Mouse (Mus musculus) C2C12 (cell line): ENCODE results near the gene Slco1a1. TPM values are rescaled to one million over a fixed set of nuclear protein-coding genes. Genes with fewer than 3 reads are reported as not detected.

ENCODE experiments used
- H3K27me3 ChIP-seq: one replicate; pipeline ENCODE4 v1.6.1; 2011; ENCODE audit not compliant: control insufficient read depth, insufficient read depth, insufficient read length
- H3K36me3 ChIP-seq: one replicate; pipeline ENCODE4 v1.6.1; 2011; ENCODE audit not compliant: control insufficient read depth, insufficient read depth
- H3K4me3 ChIP-seq: one replicate; pipeline ENCODE4 v1.5.1; 2011; ENCODE audit warnings: mild to moderate bottlenecking, control low read depth; ENCODE audit not compliant: poor library complexity, insufficient read depth, severe bottlenecking
- H3K79me2 ChIP-seq: one replicate; pipeline ENCODE4 v1.6.1; 2011; ENCODE audit not compliant: control insufficient read depth, insufficient read depth
- H3K79me3 ChIP-seq: one replicate; pipeline ENCODE4 v1.6.1; 2011; ENCODE audit warnings: low read depth, control low read depth
- H3ac ChIP-seq: one replicate; pipeline ENCODE3; 2011; ENCODE audit warnings: low read depth; ENCODE audit not compliant: control insufficient read depth, insufficient read length
- CEBPB ChIP-seq: IDR thresholded peaks from one replicate; pipeline ENCODE4 v1.6.1; 2011; ENCODE audit warnings: low read depth, mild to moderate bottlenecking, control low read depth, moderate library complexity
- CTCF ChIP-seq: IDR thresholded peaks from one replicate; pipeline ENCODE4 v1.5.1; 2011; ENCODE audit not compliant: control insufficient read depth, insufficient read depth, insufficient read length
- FOSL1 ChIP-seq: IDR thresholded peaks from one replicate; pipeline ENCODE4 v1.8.0; 2011; ENCODE audit warnings: mild to moderate bottlenecking, low read length; ENCODE audit not compliant: poor library complexity, insufficient read depth, severe bottlenecking
- MAX ChIP-seq: IDR thresholded peaks from one replicate; pipeline ENCODE4 v1.6.1; 2011; ENCODE audit warnings: mild to moderate bottlenecking, control low read depth
- MYOD1 ChIP-seq: IDR thresholded peaks from one replicate; pipeline ENCODE4 v1.6.1; 2011; ENCODE audit warnings: low read depth; ENCODE audit not compliant: control insufficient read depth, insufficient read length
- MYOG ChIP-seq: IDR thresholded peaks from one replicate; pipeline ENCODE4 v1.6.1; 2011; ENCODE audit not compliant: control insufficient read depth, insufficient read length; ENCODE audit errors: extremely low read depth
- USF1 ChIP-seq: IDR thresholded peaks from one replicate; pipeline ENCODE4 v1.6.1; 2011; ENCODE audit warnings: low read depth, mild to moderate bottlenecking, control low read depth, moderate library complexity
- long read RNA-seq, 2 experiments: library from polyadenylated mRNA; unstranded; transcript quantifications; one replicate each; pipeline ENCODE4 v2.0.0; 2019 to 2020
- polyA plus RNA-seq: library from polyadenylated mRNA; unstranded; fragments of >200 nt; fragmentation: generic; extraction: Trizol; gene quantifications from one replicate; pipeline ENCODE4 v1.2.1, GENCODE M21; 2012; ENCODE audit warnings: missing spikeins

The Slco1a1 gene
- polyA plus RNA-seq: not detected
- long read RNA-seq, experiment 1: 0 reads
- long read RNA-seq, experiment 2: 0 reads

DNA sequence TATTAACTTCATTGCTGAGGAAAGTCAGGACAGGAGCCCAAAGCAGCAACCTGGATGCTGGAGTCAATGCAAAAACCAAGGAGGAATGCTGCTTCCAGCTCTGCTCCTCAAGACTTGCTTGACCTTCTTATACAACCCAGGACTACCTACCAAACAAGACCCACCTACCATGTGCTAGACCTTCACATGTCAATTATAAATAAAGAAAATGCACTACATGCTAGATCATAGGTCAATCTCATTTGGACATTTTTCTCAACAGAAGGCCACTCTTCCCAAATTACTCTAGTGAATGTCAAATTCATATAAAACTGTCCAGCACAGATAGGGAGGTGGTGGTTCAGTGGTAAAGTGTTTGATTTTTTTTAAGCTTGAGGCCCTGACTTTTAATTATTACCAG, at the start of gene Slco1a1:
Gene Slco1a1, minus strand, starts transcription at position 101 of the 400 bp plus-strand sequence.
- Histone ChIP-seq H3K79me3 (no peaks in the 10 kb centered on the region), H3K36me3 (no peaks in the 10 kb centered on the region), H3K79me2 (no peaks in the 10 kb centered on the region), H3K4me3 (no peak within 1 kb of the TSS), H3ac (no peak within 1 kb of the TSS), H3K27me3 (no peaks in the 10 kb centered on the region)
- TF ChIP-seq USF1 (no peak), MAX (no peak), MYOD1 (no peak), CEBPB (no peak), CTCF (no peak), MYOG (no peak), FOSL1 (no peak)

DNA sequence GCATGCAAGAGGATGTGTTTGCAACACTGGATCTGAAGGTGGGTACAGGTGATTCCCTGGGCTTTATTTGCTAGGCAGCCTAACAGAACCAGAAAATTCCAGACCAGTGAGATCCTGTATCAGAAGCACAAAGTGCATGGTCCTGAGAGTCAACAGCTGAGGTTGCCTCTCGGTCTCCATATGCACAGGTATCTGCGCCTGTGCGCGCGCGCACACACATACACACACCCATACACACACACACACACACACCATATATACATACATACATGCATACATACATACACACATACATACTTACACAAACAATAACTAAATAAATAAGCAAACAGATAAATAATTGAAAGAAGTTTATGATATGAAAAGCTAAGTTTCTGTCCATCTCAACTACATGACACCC, 40.0 kb upstream of the Slco1a1 start:
- TF ChIP-seq MYOG (no peak), CTCF (no peak), USF1 (no peak), MYOD1 (no peak), CEBPB (no peak), MAX (no peak), FOSL1 (no peak)
- no peak overlapping the region for H3K4me3 ChIP-seq
- no peaks in the 10 kb centered on the region for H3K27me3 ChIP-seq
- H3K36me3 ChIP-seq: no peaks in the 10 kb centered on the region
- no peaks in the 10 kb centered on the region for H3K79me2 ChIP-seq
- H3K79me3 ChIP-seq: no peaks in the 10 kb centered on the region
- H3ac ChIP-seq: no peak overlapping the region

DNA sequence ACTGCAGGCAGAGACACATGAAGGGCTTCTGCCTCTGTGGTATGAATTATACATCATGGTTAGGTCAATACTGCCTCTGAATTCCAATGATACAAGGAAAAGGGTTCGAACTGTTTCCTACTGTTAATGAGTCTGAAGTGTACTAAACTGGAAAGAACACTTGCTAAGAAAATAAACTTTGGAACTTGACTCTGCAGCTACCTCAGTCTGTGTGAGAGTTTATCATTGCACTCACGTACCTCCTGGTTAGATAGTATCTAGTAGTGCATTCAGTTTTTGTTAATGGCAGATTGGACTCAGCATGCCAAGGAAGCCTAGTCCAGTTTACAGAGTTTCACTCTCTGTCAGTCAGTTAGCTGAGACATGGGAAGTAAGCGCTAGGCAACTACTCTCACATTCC, 37.9 kb upstream of the Slco1a1 start:
- H3ac ChIP-seq: no peak overlapping the region
- no peaks in the 10 kb centered on the region for H3K36me3 ChIP-seq
- TF ChIP-seq USF1 (no peak), FOSL1 (no peak), MYOG (no peak), CTCF (no peak), CEBPB (no peak), MYOD1 (no peak), MAX (no peak)
- H3K27me3 ChIP-seq: no peaks in the 10 kb centered on the region
- H3K79me2 ChIP-seq: no peaks in the 10 kb centered on the region
- H3K79me3 ChIP-seq: no peaks in the 10 kb centered on the region
- H3K4me3 ChIP-seq: no peak overlapping the region

DNA sequence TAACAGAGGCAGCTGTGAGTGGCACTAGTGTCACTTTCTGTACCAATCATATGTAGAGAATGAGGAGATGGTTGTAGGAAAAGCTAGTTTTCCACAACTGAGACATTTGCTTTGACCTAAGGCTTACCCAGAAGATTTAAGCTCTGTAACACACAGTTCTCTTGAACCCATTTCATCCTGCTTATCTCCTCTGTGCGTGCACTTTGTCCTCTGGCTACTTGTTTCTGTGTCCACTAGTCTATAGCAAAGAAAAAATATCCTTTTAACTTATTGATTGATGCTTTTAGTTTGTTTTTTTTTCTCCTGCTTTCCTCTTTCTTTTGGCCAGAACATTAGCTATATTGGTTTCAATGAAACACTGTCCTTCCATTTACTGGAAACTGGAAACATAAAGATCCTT, 15.7 kb upstream of the Slco1a1 start:
- no peak for TF ChIP-seq CEBPB
- H3K27me3 ChIP-seq: no peaks in the 10 kb centered on the region
- H3K79me3 ChIP-seq: no peaks in the 10 kb centered on the region
- H3K36me3 ChIP-seq: no peaks in the 10 kb centered on the region
- H3ac ChIP-seq: no peak overlapping the region
- no peak overlapping the region for H3K4me3 ChIP-seq
- H3K79me2 ChIP-seq: no peaks in the 10 kb centered on the region

DNA sequence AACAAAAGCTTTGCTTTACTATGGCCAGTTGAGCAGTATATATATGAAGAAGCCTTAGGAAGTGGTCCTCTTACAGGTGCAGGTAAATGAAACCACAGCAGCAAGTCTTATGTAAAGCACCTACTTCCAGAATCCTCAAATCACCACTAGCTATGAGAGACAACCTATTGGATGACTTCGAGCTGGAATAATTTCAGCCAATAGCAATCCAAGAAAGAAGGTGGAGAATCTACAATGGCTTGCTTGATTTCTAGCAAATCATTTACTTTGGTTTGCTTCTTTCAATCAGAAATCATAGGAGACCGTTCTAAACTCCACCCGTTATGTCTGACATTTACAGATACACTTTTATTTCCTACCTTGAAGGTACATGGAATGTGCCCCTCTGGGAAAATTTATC, 15.1 kb upstream of the Slco1a1 start:
- H3K79me2 ChIP-seq: no peaks in the 10 kb centered on the region
- H3K27me3 ChIP-seq: no peaks in the 10 kb centered on the region
- H3K36me3 ChIP-seq: no peaks in the 10 kb centered on the region
- no peak overlapping the region for H3ac ChIP-seq
- H3K4me3 ChIP-seq: no peak overlapping the region
- TF ChIP-seq MYOG: no peak
- no peak for TF ChIP-seq CTCF
- no peak for TF ChIP-seq MAX
- TF ChIP-seq CEBPB: no peak
- no peaks in the 10 kb centered on the region for H3K79me3 ChIP-seq

DNA sequence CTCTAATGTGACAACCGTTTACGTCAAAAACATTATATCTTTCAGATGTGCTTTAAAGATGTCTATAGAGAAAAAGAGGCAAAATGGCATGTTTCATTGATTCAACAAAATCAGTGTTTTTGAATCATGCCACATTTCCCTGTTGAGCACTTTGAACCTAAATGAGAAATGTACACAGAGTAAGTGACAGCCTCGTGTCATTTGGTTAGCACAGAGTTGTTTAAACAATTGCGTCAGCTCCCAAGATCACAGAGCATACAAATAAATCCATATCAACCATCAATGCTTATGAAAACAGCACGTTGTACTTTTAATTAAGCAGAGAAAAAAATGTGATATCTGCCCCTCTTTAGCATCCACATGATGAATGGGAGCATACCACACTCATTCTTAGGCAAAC, 13.7 kb upstream of the Slco1a1 start:
- H3K27me3 ChIP-seq: no peaks in the 10 kb centered on the region
- H3ac ChIP-seq: no peak overlapping the region
- TF ChIP-seq MYOD1 (no peak), FOSL1 (no peak), MAX (no peak), CEBPB (no peak), USF1 (no peak), CTCF (no peak)
- H3K79me2 ChIP-seq: no peaks in the 10 kb centered on the region
- no peaks in the 10 kb centered on the region for H3K36me3 ChIP-seq
- no peak overlapping the region for H3K4me3 ChIP-seq
- H3K79me3 ChIP-seq: no peaks in the 10 kb centered on the region
